Mouse (Mus musculus) urinary bladder, postnatal 25 days (tissue): ENCODE results near the gene Acp5.

Experiments
- DNase-seq: peaks from one replicate; pipeline ENCODE4 v3.0.0; 2022; ENCODE audit warnings: low spot score

Gene Acp5

DNA sequence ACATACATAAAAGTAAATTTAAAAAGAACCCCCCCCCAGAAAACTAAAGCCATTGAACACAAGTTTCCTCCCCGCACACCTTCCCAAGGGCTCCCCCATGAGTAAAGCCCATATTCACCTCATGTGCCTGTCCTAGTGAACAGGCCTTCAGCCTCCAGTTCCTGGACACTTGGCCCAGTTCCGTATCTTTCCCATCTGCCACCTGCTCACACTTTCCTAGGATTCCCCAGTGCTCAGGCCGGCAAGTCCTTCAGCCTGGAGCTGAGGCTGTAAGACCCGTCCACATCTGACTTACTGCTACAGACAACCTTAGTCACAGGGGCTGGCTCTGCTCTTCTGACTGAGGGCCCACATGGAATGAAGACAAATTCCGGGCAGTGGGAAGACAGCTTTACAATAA is 4.2 kb upstream of the Acp5 start:
- DNase-seq, result no peak

GRCm38 (mm10) chr9:22138480-22138879 is 3.0 kb upstream of the Acp5 start:
- DNase-seq, result no peak

DNA sequence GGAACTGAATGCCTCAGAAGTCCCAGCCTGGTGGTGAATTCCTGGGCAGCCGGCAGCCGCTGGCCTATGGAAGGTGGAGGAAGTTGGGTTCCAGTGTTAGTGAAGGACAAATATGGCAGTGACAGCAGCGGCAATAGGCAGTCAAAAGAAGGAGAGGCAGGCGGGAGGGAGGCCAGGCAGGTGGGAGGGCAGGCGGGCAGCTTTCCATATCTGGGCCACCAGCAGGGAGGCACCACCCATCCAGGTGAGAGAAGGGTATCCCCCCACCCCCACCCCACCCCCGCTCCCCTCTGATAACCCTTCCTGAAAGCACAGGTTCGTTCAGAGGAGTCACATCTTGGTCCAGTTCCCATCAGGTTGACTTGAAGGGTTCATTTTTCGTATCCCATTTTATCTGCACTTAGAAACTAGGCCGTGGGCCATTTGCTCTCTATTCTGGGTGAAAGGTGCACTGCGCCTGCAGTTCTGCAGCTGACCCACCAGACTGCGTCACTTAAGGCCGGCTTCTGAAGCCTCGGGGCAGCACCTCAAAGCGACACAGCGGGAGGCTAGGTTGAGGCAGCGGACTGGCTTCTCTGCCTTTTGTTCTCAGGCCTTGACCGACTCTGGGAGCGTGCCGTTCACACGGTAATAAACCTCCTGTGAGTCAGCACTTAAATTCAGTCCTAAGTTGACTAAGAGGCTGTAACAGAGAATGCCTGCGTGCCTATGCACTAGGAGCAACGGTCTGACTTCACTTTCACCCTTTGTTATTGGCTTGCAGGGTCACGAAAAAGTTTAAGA is 1.4 kb upstream of the Acp5 start:
- no peak for DNase-seq

- DNase-seq, result no peak
These were observed 395 bp downstream of the Acp5 start for GRCm38 (mm10) chr9:22134988-22135643.

- DNase-seq, result no peak
These were observed 1.1 kb downstream of the Acp5 start for GRCm38 (mm10) chr9:22134246-22134890.

DNA sequence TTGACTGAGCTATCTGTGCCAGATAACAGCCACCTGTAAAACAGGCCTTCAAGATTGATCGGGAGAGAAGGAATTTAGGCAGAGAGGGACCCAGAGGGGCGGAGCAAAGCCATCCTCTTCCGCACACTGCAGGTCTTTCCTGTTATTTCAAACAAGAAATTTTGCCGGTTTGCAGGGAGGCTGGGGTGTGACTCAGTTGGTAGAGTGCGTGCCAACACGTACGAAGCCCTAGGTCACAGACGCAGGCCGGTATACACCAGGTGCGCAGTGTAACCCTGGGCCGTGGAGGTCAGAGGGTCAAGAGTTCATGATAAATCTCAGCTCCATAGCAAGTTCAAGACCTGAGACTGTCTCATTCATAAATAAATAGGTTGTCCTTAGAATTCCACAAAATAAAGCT is 3.3 kb downstream of the Acp5 start:
- DNase-seq, result no peak

DNA sequence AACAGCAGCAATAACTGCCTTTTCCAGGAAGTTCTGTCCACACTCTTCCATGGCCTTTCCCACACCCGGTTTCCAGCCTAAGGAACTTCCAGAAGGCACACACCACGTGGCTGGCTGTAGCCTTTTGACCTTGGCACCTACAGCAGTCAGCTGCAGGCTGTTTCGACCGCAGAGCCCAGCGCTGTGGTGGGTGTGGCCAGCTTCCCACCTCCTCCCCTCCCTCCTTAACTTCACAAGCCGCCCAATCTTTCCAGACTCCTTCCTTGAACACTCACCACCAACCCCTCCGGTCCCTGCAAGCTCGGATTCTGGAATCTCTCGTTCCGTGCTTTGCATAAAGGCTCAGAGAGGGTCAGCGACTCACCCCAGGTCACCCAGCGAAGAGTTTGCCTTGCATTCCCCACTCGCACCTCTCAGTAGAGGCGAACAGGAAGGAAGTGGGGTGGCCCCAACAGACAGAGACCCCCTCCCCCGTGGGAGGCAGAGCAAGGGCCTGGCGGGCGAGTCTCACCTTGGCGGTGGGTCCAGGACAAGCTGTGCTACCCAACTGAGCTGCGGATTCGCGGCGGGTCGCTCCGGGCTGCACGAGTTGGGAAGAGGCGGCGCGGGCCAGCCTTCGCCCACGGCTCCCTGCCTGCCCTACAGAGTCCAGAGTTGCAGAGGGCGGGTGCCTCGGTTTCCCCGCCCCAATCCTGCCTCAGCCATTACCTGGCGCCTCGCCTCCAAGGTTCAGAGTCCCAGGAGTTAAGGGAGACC is 4.1 kb downstream of the Acp5 start:
- DNase-seq, result peak; percentile 19

- DNase-seq, result no peak
These were observed 10.1 kb downstream of the Acp5 start for GRCm38 (mm10) chr9:22125246-22126027.

- DNase-seq, result no peak
These were observed 11.3 kb downstream of the Acp5 start for GRCm38 (mm10) chr9:22124169-22124568.

GRCm38 (mm10) chr9:22123069-22123609 is 12.4 kb downstream of the Acp5 start:
- DNase-seq, result no peak

GRCm38 (mm10) chr9:22122005-22122404 is 13.5 kb downstream of the Acp5 start:
- no peak for DNase-seq

GRCm38 (mm10) chr9:22121545-22121944 is 14.0 kb downstream of the Acp5 start:
- no peak for DNase-seq

- DNase-seq, result no peak
These were observed 16.0 kb downstream of the Acp5 start for GRCm38 (mm10) chr9:22119543-22119942.

GRCm38 (mm10) chr9:22117754-22118456 is 17.6 kb downstream of the Acp5 start:
- DNase-seq, result peak; percentile 29

DNA sequence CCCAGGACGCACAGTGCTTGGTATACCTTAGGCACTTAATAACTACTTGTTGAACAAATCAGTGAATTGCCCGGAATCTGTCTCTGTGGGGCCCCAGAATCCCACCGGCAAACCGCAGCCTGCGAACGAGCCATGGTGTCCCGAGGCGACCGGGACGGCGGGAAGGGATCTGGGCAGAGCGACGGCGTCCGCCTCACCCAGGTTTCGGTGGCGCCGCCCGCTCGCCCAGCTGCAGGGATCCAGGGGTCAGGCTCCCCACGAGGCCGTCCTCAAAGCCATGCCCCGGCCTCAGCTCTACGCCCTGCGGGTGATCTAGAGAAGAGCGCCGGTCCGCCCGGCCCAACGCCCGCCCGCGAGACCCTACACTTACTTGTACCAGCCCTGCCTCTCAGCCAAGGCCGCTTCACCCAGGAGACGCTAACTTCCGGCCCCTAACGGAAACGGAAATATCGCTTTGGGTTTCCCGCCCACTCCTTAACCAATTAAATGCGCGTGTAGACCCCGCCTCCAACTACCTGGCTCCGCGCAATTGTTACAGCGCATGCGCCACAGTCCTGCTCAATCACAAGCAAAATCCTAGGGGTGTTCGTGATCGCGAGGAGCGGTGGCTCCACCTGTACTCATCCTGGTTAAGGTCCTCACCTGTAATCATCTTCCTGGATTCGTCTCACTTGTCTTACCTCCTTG is 18.6 kb downstream of the Acp5 start, which contains the start of gene Elof1:
Gene Elof1 (minus strand): TSS at position 433 of the 687 bp plus-strand sequence.
- peak; percentile 85 for DNase-seq

GRCm38 (mm10) chr9:22116086-22116485 is 19.4 kb downstream of the Acp5 start:
- DNase-seq, result no peak

DNA sequence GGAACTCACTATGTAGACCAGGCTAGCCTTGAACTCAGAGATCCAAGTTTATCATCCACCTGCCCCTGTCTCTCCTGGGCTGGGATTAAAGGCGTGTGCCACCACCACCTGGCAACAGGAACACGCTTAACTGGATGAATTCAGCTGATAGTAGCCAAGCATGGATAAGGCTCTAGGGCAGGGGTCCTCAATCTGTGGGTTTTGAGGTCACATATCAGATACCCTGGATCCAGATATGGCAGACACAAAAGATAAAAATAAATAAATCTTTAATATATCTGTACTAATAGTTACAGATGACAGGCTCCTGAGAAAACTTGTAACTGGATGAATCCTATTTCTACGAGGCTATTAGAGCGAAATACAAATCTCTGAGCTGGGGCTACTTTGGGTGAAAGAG is 19.9 kb downstream of the Acp5 start:
- DNase-seq, result no peak

- no peak for DNase-seq
These were observed 27.3 kb downstream of the Acp5 start for GRCm38 (mm10) chr9:22108194-22108593.

DNA sequence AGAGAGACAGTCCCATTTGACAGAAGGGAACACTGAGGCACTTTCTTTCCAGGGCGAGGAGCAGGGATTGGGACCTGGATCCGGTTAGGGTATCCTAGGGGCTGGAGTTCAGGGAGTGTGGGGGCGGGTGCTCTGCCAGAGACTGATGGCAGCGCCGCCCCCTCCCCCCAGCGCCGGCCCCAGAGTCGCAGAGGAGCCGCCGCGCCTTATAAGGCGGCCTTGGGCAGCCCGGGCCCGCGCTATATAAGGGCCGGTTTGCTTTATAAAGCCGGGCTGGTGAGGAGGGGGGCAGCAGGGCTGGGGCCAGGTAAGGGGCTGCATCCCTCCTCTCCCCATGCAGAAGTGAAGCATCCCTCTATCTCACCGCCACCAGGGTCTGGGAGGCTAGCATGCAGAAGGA is 35.6 kb downstream of the Acp5 start:
- no peak for DNase-seq
